Mouse (Mus musculus) forebrain, embryonic 11.5 days (tissue): ENCODE measurements around the gene Stx11. TPM values are rescaled to one million over a fixed set of nuclear protein-coding genes. Genes with fewer than 3 reads are reported as not detected.

Experiments used
- ATAC-seq: fragments of 200-750 bp; cut with Nextera tagmentation; replicated peaks from 2 replicates; pipeline ENCODE4 v1.8.0; 2017; ENCODE audit warnings: moderate TSS enrichment; ENCODE audit not compliant: low FRiP score
- DNase-seq: peaks from one replicate; pipeline ENCODE4 v3.0.0-alpha.2; 2017; ENCODE audit warnings: low spot score
- H3K27ac ChIP-seq: fragments of 300-500 bp; sonication (generic); 2 replicates; pipeline ENCODE4 v1.5.1; 2014; ENCODE audit warnings: low read depth, low read length
- H3K27me3 ChIP-seq: fragments of 300-500 bp; sonication (generic); 2 replicates; pipeline ENCODE4 v1.6.1; 2014; ENCODE audit warnings: mild to moderate bottlenecking, low read length, mixed read lengths; ENCODE audit not compliant: control insufficient read depth, insufficient read depth
- H3K36me3 ChIP-seq: fragments of 300-500 bp; sonication (generic); 2 replicates; pipeline ENCODE4 v1.6.1; 2014; ENCODE audit warnings: mild to moderate bottlenecking, low read length, moderate library complexity, mixed read lengths; ENCODE audit not compliant: control insufficient read depth, insufficient read depth
- H3K4me1 ChIP-seq: fragments of 300-500 bp; sonication (generic); replicated peaks from 2 replicates; pipeline ENCODE4 v1.6.1; 2014; ENCODE audit warnings: low read length, mixed read lengths; ENCODE audit not compliant: control insufficient read depth, insufficient read depth
- H3K4me2 ChIP-seq: fragments of 300-500 bp; sonication (generic); 2 replicates; pipeline ENCODE4 v1.6.1; 2014; ENCODE audit warnings: low read depth, mild to moderate bottlenecking, low read length, moderate library complexity, mixed read lengths; ENCODE audit not compliant: severe bottlenecking
- H3K4me3 ChIP-seq: fragments of 300-500 bp; sonication (generic); 2 replicates; pipeline ENCODE4 v1.5.1; 2014; ENCODE audit warnings: low read depth, low read length
- H3K9ac ChIP-seq: fragments of 300-500 bp; sonication (generic); 2 replicates; pipeline ENCODE4 v1.6.1; 2014; ENCODE audit warnings: low read length
- H3K9me3 ChIP-seq: fragments of 300-500 bp; sonication (generic); 2 replicates; pipeline ENCODE4 v1.6.1; 2016; ENCODE audit warnings: low read length, mixed read lengths; ENCODE audit not compliant: control insufficient read depth
- WGBS: fragments of 180-500 bp; shearing (Covaris S2); extraction: QIAGEN DNeasy Blood & Tissue Kit; methylation state at CpG from one replicate; pipeline ENCODE4 v1.1.7; 2014; 5-methylcytosine and 5-hydroxymethylcytosine counted together
- polyA plus RNA-seq: library from polyadenylated mRNA; unstranded; fragments of >200 nt; fragmentation: Nextera tagmentation; extraction: Ambion mirVana; gene quantifications from 2 replicates; pipeline ENCODE4 v1.2.1, GENCODE M21; 2014

Gene Stx11
- polyA plus RNA-seq, 1 experiment from 2014 or later = 2.1 TPM

GRCm38 (mm10) chr10:12986943-12987342, 22.8 kb upstream of the Stx11 start:
- ATAC-seq = no peak
- no peaks in the 10 kb centered on the region for H3K27me3 ChIP-seq
- WGBS = 57% methylated on average over 4 of the region's 4 CpGs

DNA sequence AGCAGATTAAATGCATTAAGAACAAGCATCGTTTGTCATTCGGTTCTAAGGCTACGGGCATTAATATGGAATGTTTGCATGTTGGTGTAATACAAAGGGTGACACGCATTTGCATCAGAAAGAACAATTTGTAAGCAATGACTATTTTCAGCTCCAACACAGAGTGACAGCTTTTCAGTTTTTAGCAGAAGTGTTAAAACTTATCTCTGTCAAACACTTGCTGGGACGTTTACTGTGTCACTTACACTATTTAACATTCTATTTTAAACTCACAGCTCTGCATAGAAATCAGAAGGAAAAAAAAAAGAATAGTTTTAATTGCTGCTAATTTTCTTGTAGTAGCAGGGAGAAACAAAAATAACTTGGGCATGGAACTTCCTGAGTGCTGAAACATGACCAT, 22.4 kb upstream of the Stx11 start:
- Histone ChIP-seq H3K27me3 (no peaks in the 10 kb centered on the region), H3K9ac (no peak overlapping the region), H3K4me1 (no peaks in the 10 kb centered on the region; the same call in 1 of the 2 replicates), H3K9me3 (no peaks in the 10 kb centered on the region), H3K4me3 (no peak overlapping the region), H3K4me2 (no peak overlapping the region), H3K27ac (no peak overlapping the region), H3K36me3 (no peaks in the 10 kb centered on the region)
- DNase-seq = no peak
- ATAC-seq = no peak
- 69% methylated on average over 5 of the region's 5 CpGs for WGBS

More at GRCm38 (mm10) chr10:12986943-12987342, 22.8 kb upstream of the Stx11 start:
- H3K27ac ChIP-seq = no peak overlapping the region
- no peaks in the 10 kb centered on the region for H3K36me3 ChIP-seq
- H3K9ac ChIP-seq = no peak overlapping the region
- H3K4me1 ChIP-seq = no peaks in the 10 kb centered on the region; the same call in 1 of the 2 replicates
- H3K4me2 ChIP-seq = no peak overlapping the region
- no peak for DNase-seq
- H3K9me3 ChIP-seq = no peaks in the 10 kb centered on the region
- H3K4me3 ChIP-seq = no peak overlapping the region

- Histone ChIP-seq H3K4me2 (no peak overlapping the region), H3K27ac (no peak overlapping the region), H3K9ac (no peak overlapping the region), H3K4me1 (no peaks in the 10 kb centered on the region; the same call in 1 of the 2 replicates), H3K36me3 (no peaks in the 10 kb centered on the region), H3K9me3 (no peaks in the 10 kb centered on the region), H3K4me3 (no peak overlapping the region), H3K27me3 (no peaks in the 10 kb centered on the region)
- no peak for DNase-seq
- 82% methylated on average over 3 of the region's 3 CpGs for WGBS
- no peak for ATAC-seq
Measured at GRCm38 (mm10) chr10:12985028-12985427, 20.9 kb upstream of the Stx11 start.

DNA sequence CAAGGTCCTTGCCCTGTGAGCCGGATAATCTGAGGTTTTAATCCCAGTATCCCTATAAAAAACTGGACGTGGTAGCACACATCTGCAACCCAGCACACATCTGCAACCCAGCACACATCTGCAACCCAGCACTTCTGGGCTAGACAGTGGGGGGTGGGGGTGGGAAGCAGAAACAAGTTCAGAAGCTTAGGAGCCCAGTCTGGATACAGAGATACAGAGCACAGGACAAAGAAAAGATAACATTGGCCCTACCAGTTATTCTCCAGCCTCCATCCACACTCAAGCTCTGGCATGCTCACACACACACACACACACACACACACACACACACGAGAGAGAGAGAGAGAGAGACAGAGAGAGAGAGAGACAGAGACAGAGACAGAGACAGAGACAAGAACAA, 19.4 kb upstream of the Stx11 start:
- Histone ChIP-seq H3K4me3 (no peak overlapping the region), H3K27ac (no peak overlapping the region), H3K9me3 (no peaks in the 10 kb centered on the region), H3K4me2 (no peak overlapping the region), H3K4me1 (no peaks in the 10 kb centered on the region; the same call in 1 of the 2 replicates), H3K9ac (no peak overlapping the region), H3K36me3 (no peaks in the 10 kb centered on the region), H3K27me3 (no peaks in the 10 kb centered on the region)
- 71% methylated on average over 3 of the region's 3 CpGs for WGBS
- DNase-seq (no peak), ATAC-seq (no peak)

DNA sequence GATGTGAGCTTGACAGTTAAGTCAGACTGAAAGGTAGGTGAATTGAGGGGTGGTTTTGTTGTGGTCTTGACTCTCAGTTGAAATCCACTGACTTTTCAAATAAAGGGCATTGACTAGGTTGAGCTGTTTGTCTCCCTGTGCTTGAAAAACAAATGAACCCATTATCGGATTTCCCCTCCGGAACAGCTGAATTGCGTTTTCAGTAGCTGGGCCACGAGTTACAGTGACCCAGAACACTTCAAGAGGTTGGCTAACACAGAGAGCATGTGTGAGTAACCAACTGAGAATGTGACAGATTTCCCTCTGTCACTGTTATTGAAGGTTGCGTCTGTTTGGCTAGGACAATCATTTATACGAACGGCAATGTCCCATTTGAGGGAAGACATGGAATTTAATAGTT, 17.0 kb upstream of the Stx11 start:
- no peaks in the 10 kb centered on the region for H3K27me3 ChIP-seq
- no peak for DNase-seq
- no peak overlapping the region for H3K4me3 ChIP-seq
- WGBS = 75% methylated on average over 7 of the region's 7 CpGs
- H3K9ac ChIP-seq = no peak overlapping the region
- no peak for ATAC-seq
- H3K4me2 ChIP-seq = no peak overlapping the region
- no peaks in the 10 kb centered on the region for H3K4me1 ChIP-seq
- no peaks in the 10 kb centered on the region for H3K36me3 ChIP-seq
- H3K9me3 ChIP-seq = no peaks in the 10 kb centered on the region
- no peak overlapping the region for H3K27ac ChIP-seq

- Histone ChIP-seq H3K9ac (no peak overlapping the region), H3K4me1 (no peaks in the 10 kb centered on the region), H3K27me3 (no peaks in the 10 kb centered on the region), H3K27ac (no peak overlapping the region), H3K9me3 (no peaks in the 10 kb centered on the region), H3K4me2 (no peak overlapping the region), H3K36me3 (no peaks in the 10 kb centered on the region), H3K4me3 (no peak overlapping the region)
- DNase-seq (no peak), ATAC-seq (no peak)
- 78% methylated on average over 9 of the region's 9 CpGs for WGBS
Measured at GRCm38 (mm10) chr10:12977787-12978212, 13.7 kb upstream of the Stx11 start.

- 95% methylated on average over 7 of the region's 7 CpGs for WGBS
- no peak for DNase-seq
- H3K9ac ChIP-seq = no peak overlapping the region
- no peaks in the 10 kb centered on the region for H3K36me3 ChIP-seq
- no peaks in the 10 kb centered on the region for H3K27me3 ChIP-seq
- H3K4me2 ChIP-seq = no peak overlapping the region
- H3K9me3 ChIP-seq = no peaks in the 10 kb centered on the region
- no peak for ATAC-seq
- no peak overlapping the region for H3K27ac ChIP-seq
- H3K4me1 ChIP-seq = no peaks in the 10 kb centered on the region
- H3K4me3 ChIP-seq = no peak overlapping the region
Measured at GRCm38 (mm10) chr10:12976552-12976951, 12.5 kb upstream of the Stx11 start.

DNA sequence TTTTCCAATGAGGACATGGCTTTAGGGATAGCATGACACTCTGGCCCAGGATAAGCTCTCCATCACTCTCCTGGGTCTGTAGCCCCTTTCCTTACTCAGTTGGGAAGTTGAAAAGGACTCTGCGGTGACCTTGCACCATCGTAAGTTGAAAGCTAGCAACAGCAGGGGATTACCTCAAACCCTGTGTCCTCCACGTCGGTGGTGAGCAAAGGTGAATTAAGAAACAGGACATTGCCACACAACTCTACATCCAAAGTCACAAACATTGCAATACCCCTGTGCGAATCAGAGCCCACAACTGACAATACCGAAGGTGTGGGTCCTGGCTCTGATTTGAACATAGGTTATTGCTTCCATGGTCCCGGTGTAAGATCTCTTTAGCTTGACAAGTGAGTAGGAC, 11.9 kb upstream of the Stx11 start:
- Histone ChIP-seq H3K4me3 (no peak overlapping the region), H3K9me3 (no peaks in the 10 kb centered on the region), H3K36me3 (no peaks in the 10 kb centered on the region), H3K9ac (no peak overlapping the region), H3K4me1 (no peaks in the 10 kb centered on the region), H3K4me2 (no peak overlapping the region), H3K27me3 (no peaks in the 10 kb centered on the region), H3K27ac (no peak overlapping the region)
- 88% methylated on average over 7 of the region's 7 CpGs for WGBS
- DNase-seq (no peak), ATAC-seq (no peak)

DNA sequence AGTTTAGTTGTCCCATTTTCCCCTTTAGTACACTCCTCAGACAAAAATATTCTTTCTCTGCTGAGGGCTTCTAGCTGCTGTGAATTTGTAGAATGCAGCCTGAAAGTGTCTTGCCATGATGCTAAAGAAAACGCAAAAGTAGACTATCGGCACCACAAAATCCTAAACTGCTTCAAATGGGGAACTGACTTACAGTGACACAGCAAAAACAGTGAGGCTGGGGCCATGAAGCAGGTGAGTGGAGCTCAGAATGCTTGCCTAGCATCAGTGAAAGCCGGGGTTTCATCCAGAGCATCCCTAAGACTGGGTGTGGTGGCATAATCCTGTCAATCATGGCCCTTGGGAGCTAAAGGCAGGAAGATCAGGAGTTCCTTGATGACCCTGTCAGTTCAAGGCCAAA, 11.4 kb upstream of the Stx11 start:
- H3K27me3 ChIP-seq = no peaks in the 10 kb centered on the region
- H3K9me3 ChIP-seq = no peaks in the 10 kb centered on the region
- H3K9ac ChIP-seq = no peak overlapping the region
- DNase-seq = no peak
- H3K27ac ChIP-seq = no peak overlapping the region
- no peak for ATAC-seq
- H3K4me1 ChIP-seq = no peaks in the 10 kb centered on the region
- 92% methylated on average over 3 of the region's 3 CpGs for WGBS
- no peaks in the 10 kb centered on the region for H3K36me3 ChIP-seq
- no peak overlapping the region for H3K4me3 ChIP-seq
- no peak overlapping the region for H3K4me2 ChIP-seq
